Mouse (Mus musculus) ZHBTc4 (cell line): Measurements from ENCODE around the gene Abcc4.
A peak's percentile ranks its signal among the peaks of the same experiment; 100 is the strongest.

Source experiments
- DNase-seq: peaks from one replicate; pipeline ENCODE4 v3.0.0-alpha.2; 2011; ENCODE audit warnings: low read depth, low spot score

Abcc4 gene

GRCm38 (mm10) chr14:118638447-118639275 lies 67.4 kb downstream of the Abcc4 start:
- DNase-seq = peak; percentile 65

- DNase-seq = no peak
These were observed 70.4 kb downstream of the Abcc4 start for GRCm38 (mm10) chr14:118635493-118636183.

- DNase-seq = no peak
These were observed 76.4 kb downstream of the Abcc4 start for GRCm38 (mm10) chr14:118629649-118630048.

GRCm38 (mm10) chr14:118621449-118621789 lies 84.6 kb downstream of the Abcc4 start:
- DNase-seq = no peak

- no peak for DNase-seq
These were observed 85.1 kb downstream of the Abcc4 start for GRCm38 (mm10) chr14:118620773-118621448.

GRCm38 (mm10) chr14:118616698-118617311 lies 89.2 kb downstream of the Abcc4 start:
- peak; percentile 67 for DNase-seq

- no peak for DNase-seq
These were observed 92.3 kb downstream of the Abcc4 start for GRCm38 (mm10) chr14:118613734-118614133.

GRCm38 (mm10) chr14:118611714-118612113 lies 94.3 kb downstream of the Abcc4 start:
- DNase-seq = no peak

GRCm38 (mm10) chr14:118610786-118611185 lies 95.2 kb downstream of the Abcc4 start:
- DNase-seq = peak; percentile 68

- DNase-seq = no peak
These were observed 97.1 kb downstream of the Abcc4 start for GRCm38 (mm10) chr14:118608816-118609465.

- DNase-seq = no peak
These were observed 97.7 kb downstream of the Abcc4 start for GRCm38 (mm10) chr14:118608317-118608716.

GRCm38 (mm10) chr14:118606476-118606875 lies 99.5 kb downstream of the Abcc4 start:
- no peak for DNase-seq

GRCm38 (mm10) chr14:118604903-118605302 lies 101.1 kb downstream of the Abcc4 start:
- DNase-seq = peak; percentile 62

GRCm38 (mm10) chr14:118602031-118602430 lies 104.0 kb downstream of the Abcc4 start:
- DNase-seq = no peak

GRCm38 (mm10) chr14:118600746-118601145 lies 105.3 kb downstream of the Abcc4 start:
- DNase-seq = no peak

GRCm38 (mm10) chr14:118598757-118599156 lies 107.3 kb downstream of the Abcc4 start:
- no peak for DNase-seq

- no peak for DNase-seq
These were observed 111.6 kb downstream of the Abcc4 start for GRCm38 (mm10) chr14:118594463-118594862.

GRCm38 (mm10) chr14:118591477-118592403 lies 114.3 kb downstream of the Abcc4 start:
- DNase-seq = peak; percentile 82

GRCm38 (mm10) chr14:118582333-118582941 lies 123.6 kb downstream of the Abcc4 start:
- no peak for DNase-seq

GRCm38 (mm10) chr14:118581673-118582072 lies 124.3 kb downstream of the Abcc4 start:
- DNase-seq = no peak
